Mouse (Mus musculus) adrenal gland, postnatal 14 days (tissue): ENCODE results near the gene Supt4a. TPM values are rescaled to one million over a fixed set of nuclear protein-coding genes. Genes with fewer than 3 reads are reported as not detected.
A peak's percentile ranks its signal among the peaks of the same experiment; 100 is the strongest.

ENCODE experiments used
- DNase-seq: peaks from one replicate; pipeline ENCODE4 v3.0.0; 2021; ENCODE audit warnings: mixed read lengths
- total RNA-seq: library from RNA; stranded (reverse); gene quantifications from 2 replicates; pipeline ENCODE4 v1.2.3, GENCODE M21; 2021

Gene Supt4a
- total RNA-seq, 1 experiment from 2014 or later = 56.5 TPM

- peak; percentile 26 for DNase-seq
Observed at GRCm38 (mm10) chr11:87751491-87751966, 14.2 kb downstream of the Supt4a start.

- no peak for DNase-seq
Observed at GRCm38 (mm10) chr11:87752307-87752706, 15.0 kb downstream of the Supt4a start.

DNA sequence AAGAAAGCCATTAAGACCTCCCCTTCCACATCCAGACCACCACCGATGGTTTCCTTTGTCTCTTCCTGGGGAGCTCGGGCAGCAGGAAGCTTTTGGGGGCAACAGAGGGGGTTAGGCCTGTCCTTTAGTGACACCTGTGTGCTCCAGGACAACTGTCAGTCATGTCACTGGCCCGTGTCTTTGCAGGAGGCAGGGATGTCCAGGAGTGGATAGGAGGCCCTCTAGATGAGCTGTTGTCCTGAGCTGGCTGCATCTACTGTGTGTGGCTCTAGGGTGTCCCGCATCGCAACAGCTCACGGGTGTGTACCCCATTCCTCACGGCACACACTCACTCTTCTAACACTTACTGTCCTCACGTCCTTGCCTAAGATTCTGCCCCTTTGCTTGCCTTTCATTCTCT, 15.9 kb downstream of the Supt4a start:
- no peak for DNase-seq

DNA sequence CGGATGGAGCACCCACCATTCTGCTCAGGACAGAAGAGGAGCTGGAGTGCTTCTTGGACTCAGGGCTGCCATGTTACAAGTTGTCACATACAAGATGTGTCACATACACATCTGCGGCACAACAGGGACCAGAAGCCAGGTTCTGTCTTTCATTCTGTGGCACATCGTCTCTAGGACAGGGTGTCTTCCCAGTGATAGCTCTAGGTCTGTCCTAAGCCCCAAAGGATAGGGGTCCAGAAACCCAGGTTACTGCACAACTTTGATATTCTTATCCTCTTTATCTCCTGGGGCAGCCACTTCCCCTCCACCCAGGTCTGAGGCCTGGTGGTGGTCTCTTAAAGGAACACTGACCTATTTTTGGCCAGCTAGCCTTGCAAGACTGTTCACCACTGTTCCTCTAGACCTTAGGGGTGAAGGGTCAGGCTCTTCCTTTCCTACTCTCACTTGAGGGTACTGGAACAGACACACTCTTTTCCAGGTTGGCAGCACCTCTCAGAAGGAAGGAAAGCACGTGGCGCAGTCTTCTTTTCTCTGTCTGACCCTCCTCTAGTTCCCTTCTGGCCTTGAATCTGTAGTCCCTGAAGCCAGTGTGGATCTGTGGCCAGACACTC, 16.6 kb downstream of the Supt4a start:
- DNase-seq = no peak

GRCm38 (mm10) chr11:87754603-87755002, 17.3 kb downstream of the Supt4a start:
- DNase-seq = peak; percentile 33

DNA sequence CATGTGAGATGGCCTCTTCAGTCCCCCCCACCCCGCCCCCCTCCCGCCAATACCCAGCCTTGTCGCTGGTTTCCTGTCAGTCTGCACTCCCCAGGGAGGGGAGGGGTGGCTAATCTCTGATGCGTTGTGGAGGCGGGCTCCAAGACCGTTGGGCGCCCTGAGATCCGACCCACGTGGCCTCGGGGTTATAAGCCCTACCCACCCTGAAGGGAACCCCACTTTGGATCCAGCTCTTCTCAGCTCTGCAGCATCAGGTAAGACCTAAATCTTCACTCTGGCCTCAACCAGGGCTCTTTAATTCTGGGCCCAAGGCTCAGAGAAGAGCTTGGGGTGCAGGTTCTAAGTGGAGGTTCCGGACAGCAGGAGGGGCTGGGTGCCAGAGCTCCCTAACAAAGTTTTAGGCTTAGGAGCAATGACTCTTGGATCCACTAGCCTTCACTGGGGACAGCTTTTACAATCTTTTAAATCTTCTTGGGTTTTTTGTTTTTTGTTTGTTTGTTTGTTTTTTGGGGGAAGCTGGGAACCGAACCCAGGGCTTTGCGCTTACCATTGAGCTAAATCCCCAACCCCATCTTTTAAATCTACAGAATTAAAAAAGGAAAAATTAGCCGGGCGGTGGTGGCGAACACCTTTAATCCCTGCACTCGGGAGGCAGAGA, 18.1 kb downstream of the Supt4a start:
- peak; percentile 68 for DNase-seq

DNA sequence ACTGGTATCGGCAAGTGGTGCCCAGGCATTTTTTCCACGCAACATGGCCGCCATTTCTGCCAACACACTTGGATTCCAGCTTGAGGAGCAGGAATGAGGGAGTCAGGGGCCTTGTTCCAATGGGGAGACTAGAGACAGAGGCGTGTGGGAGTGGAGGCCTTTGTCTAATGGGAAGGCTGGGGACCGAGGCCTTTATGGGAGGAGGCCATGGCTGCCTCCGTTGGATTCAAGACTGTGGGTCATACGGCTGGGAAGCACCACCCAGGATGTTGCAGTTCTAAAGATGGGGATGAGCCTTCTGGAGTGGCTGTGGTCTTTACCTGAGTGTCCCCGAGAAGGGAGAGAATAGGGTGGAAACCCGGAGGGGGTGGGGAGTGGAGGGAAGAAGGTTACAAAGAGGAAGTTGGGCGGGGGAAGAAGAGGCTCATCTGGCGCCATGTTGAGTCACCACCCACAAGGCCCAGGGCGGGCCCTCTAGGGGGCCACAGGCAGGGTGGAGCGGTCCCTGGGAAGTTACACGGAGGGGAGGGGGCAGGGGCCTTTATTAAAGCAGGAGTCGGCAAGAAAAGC, 19.0 kb downstream of the Supt4a start:
- DNase-seq = no peak

GRCm38 (mm10) chr11:87757001-87757954, 19.9 kb downstream of the Supt4a start:
- no peak for DNase-seq

GRCm38 (mm10) chr11:87758161-87758911, 21.0 kb downstream of the Supt4a start:
- no peak for DNase-seq

DNA sequence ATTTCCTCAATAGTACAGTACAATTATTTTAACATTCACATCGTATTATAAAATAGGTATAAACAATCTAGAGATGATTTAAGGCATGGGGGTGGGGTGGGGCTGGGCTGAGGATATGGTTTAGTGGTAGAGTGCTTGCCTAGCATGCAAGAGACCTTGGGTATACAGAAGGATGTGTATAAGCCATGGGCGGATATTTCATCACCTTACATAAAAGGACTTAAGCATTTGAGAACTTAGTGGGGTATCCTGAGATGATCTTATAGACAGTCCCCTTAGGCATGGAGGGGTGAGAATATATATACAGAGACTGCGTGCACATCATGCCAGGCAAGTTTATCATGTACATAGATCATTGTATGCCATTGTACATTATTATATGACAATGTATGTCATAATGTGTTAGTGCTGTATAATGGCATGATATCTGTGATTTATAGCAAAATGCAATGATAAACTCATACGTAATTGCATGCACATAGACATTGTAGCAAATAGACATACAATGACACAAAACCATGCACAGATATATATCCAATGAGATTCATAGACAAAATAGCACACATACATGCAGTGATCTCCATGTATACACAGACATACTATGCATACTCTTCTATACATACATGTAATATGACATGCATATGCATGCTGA, 21.7 kb downstream of the Supt4a start:
- DNase-seq = no peak

DNA sequence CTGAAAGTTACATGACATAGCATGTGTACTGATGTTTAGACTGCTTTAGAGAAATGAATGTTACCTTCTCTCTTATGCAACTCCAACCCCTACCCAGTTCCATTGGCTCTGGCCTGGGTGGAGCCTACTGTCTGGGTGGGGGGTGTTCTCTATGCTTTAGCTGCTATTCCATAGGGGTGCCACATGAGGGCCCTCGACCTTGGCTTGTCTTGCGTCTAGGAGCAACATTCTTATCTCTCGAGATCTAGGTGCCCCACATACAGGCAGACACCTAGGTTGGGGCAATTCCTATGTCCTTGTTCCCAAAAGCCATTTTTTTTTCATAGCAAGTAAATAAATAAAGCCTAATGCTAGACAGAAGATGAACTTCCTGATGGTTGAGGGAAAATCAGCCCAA, 22.3 kb downstream of the Supt4a start:
- peak; percentile 46 for DNase-seq

GRCm38 (mm10) chr11:87760301-87761081, 23.1 kb downstream of the Supt4a start, which contains the start of gene Tspoap1:
Gene Tspoap1 (plus strand): TSS chr11:87760541.
- DNase-seq = no peak

DNA sequence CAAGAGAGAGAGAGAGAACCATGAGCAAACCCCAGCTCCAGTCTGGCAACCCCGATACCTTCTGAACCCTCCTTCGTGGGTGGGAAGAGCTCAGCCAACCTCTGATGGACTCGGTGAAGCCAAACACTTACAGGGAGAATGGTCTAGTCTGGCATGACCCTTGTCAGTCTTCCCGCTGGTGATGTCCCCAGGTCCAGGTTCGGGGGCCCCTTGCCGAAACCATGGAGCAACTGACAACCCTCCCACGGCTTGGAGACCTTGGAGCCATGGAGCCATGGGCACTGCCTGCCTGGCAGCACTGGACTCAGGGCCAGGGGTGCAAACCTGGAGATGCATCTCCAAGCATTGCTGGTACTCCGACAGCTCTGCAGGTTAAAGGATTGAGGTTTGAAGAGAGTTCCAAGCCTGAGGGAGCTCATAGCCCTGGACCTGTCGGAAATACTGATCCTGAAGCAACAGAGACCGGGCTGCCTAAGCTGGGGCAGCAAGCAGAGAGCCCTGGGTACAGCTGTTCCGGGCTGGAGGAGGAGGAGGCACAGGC, 23.9 kb downstream of the Supt4a start:
- DNase-seq = no peak

GRCm38 (mm10) chr11:87761806-87762701, 24.7 kb downstream of the Supt4a start:
- DNase-seq = no peak

DNA sequence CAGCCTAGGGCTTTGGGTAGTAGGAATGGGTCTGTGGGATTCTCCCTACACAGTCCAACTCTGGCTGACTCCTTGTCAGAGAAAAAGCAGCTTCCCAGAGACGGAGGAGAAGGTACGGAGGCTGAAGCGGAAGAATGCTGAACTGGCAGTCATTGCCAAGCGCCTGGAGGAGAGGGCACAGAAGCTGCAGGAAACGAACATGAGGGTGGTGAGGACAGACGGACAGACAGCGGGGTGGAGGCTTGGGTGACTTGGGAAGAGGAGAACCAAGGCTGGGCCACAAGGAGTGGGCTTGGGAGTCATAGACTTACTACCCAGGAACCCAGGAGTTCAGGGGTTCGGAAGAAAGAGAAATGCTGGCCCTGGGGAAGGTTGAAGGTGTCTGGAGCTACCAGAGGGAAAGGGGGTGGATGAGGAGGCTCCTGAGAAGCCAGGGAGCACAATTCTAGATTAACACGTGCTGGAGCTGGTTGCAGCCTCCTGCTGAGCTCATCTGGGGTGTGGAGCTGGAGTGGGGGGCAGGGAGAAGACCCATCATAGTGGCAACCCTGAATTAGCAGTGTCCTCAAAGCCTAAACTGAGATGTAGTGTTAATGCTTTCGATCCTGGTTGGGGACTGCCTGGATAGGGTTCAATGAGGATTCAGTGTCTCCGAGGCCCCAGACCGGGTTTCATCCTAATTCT, 25.5 kb downstream of the Supt4a start:
- DNase-seq = no peak

GRCm38 (mm10) chr11:87763511-87763987, 26.2 kb downstream of the Supt4a start:
- peak; percentile 59 for DNase-seq

DNA sequence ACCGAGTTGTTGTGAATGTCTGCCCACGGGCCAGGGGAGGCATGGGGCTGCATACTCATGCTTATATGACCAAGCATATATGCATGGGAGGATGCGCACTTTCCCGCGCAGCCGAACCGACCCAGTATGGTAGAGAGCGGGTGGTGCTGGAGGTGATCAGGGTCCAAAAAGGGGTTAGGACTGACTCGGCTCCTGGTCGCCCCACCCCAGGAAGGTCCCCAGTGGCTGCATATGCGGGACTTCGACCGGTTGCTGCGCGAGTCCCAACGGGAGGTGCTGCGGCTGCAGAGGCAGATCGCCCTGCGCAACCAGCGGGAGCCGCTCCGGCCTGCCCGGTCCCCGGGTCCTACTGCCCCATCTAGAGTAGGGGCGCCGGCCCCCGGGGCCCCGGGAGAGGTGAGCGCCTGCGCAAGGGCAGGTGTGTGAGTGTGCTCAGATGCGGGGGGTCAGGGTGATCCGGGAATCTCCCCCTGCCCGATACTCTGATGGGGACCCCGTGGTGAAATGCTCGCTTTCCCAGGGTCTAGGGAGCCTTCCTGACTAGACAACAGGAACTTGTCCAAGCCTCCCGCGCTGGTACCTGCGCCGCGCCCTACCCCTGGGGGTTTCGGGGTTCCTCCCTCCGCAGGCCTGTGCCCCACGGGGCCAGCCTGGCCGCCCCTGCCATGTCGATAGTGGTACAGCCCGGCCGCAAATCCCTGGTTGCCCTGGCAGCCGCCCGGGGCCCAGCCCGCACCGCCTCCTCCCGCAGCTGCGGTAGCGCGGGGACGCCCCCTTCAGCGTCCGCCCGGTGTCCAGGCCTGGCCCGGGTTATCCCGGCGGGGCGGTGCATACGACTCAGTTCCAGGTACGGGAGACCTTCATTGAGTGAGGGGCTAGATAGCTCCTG, 26.9 kb downstream of the Supt4a start:
- DNase-seq = peak; percentile 79
